Mouse (Mus musculus): ENCODE data around the gene Ttll5. TPM values are rescaled to one million over a fixed set of nuclear protein-coding genes. Genes with fewer than 3 reads are reported as not detected.
A peak's percentile ranks its signal among the peaks of the same experiment; 100 is the strongest.

The Ttll5 gene
- total and polyA plus RNA-seq, 3 experiments = 7.4 to 18.5 TPM; not detected in 1

GRCm38 (mm10) chr12:86110637-86111036 lies 286.2 kb downstream of the Ttll5 start:
- no peaks in the 10 kb centered on the region for H3K9me3 ChIP-seq (replicated peaks; ENCODE audit: insufficient read depth, low read length)
- no peaks in the 10 kb centered on the region for H3K4me1 ChIP-seq (ENCODE audit: control insufficient read depth in 1 of 2, insufficient read depth in 2 of 2, low read length in 2 of 2)
- no peaks in the 10 kb centered on the region for H3K36me3 ChIP-seq (ENCODE audit: control insufficient read depth in 1 of 2, insufficient read depth in 2 of 2, low read length in 2 of 2)
- no peaks in the 10 kb centered on the region for H3K79me2 ChIP-seq (ENCODE audit: control insufficient read depth, insufficient read depth, low read length, poor library complexity)
- DNase-seq (ENCODE audit: low read depth, low spot score) = peak; percentile 66
- H3K9ac ChIP-seq (ENCODE audit: control insufficient read depth, low read depth, low read length, poor library complexity, severe bottlenecking) = no peak overlapping the region
- no peak overlapping the region for H3K27ac ChIP-seq (ENCODE audit: control insufficient read depth, low read depth, low read length)
- H3K4me3 ChIP-seq (ENCODE audit: control insufficient read depth in 1 of 2, insufficient read depth in 1 of 2, low read depth in 2 of 2, low read length in 2 of 2) = no peak overlapping the region
- H3K27me3 ChIP-seq (ENCODE audit: control insufficient read depth in 1 of 2, insufficient read depth in 2 of 2, low read length in 2 of 2) = no peaks in the 10 kb centered on the region
- TF ChIP-seq SIN3A (IDR thresholded peaks at IDR 0.05; ENCODE audit: low read length) (no peak), RAD21 (IDR thresholded peaks at IDR 0.05; ENCODE audit: low read depth, low read length) (peak; percentile 58), ZC3H11A (IDR thresholded peaks at IDR 0.05; ENCODE audit: low read depth, low read length) (0 out of 2 replicates have a peak, but pooled peaks have one; percentile 25), SMC3 (IDR thresholded peaks at IDR 0.05; ENCODE audit: low read depth, low read length) (peak; percentile 65), CTCF (IDR thresholded peaks at IDR 0.05 in 2 of 3, conservative IDR thresholded peaks at IDR 0.05 in 1 of 3; ENCODE audit: control insufficient read depth in 1 of 3, insufficient read depth in 1 of 3, low read depth in 2 of 3, low read length in 3 of 3, poor library complexity in 1 of 3, severe bottlenecking in 1 of 3) (peak; percentile 48 to 71 (median 66))

Other genes with a start within 250 kb of the Ttll5 start
- gene Jdp2, start 225.6 kb upstream of the Ttll5 start, total RNA-seq (2012; rRNA removed) = 2.3 and 8.1 TPM in 2 replicates
- 1 to 10 TPM in 1 of 2 experiments, not detected in 1; 9.1 TPM for gene Jdp2, start 225.6 kb upstream of the Ttll5 start, polyA plus RNA-seq (2012; ENCODE audit: insufficient read depth in 1 of 2, insufficient read length in 2 of 2, low read depth in 1 of 2, low replicate concordance in 2 of 2, missing spikeins in 1 of 2)
- gene Batf, start 138.0 kb upstream of the Ttll5 start, total RNA-seq (2012; rRNA removed) = 16.8 and 19.9 TPM in 2 replicates
- gene Batf, start 138.0 kb upstream of the Ttll5 start, polyA plus RNA-seq (2012; ENCODE audit: insufficient read depth in 1 of 2, insufficient read length in 2 of 2, low read depth in 1 of 2, low replicate concordance in 2 of 2, missing spikeins in 1 of 2) = 10 to 100 TPM in 1 of 2 experiments, not detected in 1; 14.4 TPM
- gene Flvcr2, start 78.1 kb upstream of the Ttll5 start, total RNA-seq (2012; rRNA removed) = not detected in 2 replicates
- under 1 TPM in 1 of 2 experiments, not detected in 1; 0.07 TPM for gene Flvcr2, start 78.1 kb upstream of the Ttll5 start, polyA plus RNA-seq (2012; ENCODE audit: insufficient read depth in 1 of 2, insufficient read length in 2 of 2, low read depth in 1 of 2, low replicate concordance in 2 of 2, missing spikeins in 1 of 2)
- 46.0 and 55.6 TPM in 2 replicates for gene Erg28, start 109 bp upstream of the Ttll5 start, total RNA-seq (2012; rRNA removed)
- gene Erg28, start 109 bp upstream of the Ttll5 start, polyA plus RNA-seq (2012; ENCODE audit: insufficient read depth in 1 of 2, insufficient read length in 2 of 2, low read depth in 1 of 2, low replicate concordance in 2 of 2, missing spikeins in 1 of 2) = 10 to 100 TPM in 1 of 2 experiments, not detected in 1; 76.3 TPM